Mouse (Mus musculus) C2C12 (cell line): ENCODE measurements around the gene P2ry12.

ENCODE experiments used
- CTCF ChIP-seq: IDR thresholded peaks from one replicate; pipeline ENCODE4 v1.5.1; 2011; ENCODE audit not compliant: control insufficient read depth, insufficient read depth, insufficient read length
- MAX ChIP-seq: IDR thresholded peaks from one replicate; pipeline ENCODE4 v1.6.1; 2011; ENCODE audit warnings: mild to moderate bottlenecking, control low read depth
- USF1 ChIP-seq: IDR thresholded peaks from one replicate; pipeline ENCODE4 v1.6.1; 2011; ENCODE audit warnings: low read depth, mild to moderate bottlenecking, control low read depth, moderate library complexity

DNA sequence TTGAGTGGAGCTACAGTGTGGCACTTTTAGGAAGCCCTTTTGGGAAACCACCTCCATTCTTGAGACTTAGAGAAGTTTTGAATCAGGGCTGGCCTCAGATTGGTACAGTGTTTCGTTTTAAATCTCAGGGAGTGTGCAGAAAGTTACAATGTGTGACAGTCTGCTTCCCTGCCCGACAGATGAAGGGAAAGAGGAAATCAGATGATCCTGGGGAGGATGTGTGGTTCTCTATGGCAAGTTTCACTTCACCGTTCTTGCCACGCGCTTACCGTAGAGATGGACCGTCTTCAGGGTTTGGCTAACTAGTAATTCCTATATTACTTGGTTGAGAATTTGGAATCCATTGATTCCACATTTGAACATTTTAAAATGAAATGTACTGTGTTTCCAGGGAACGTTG, 50.9 kb downstream of the P2ry12 start:
- TF ChIP-seq USF1 (no peak), CTCF (no peak), MAX (no peak)
